Mouse (Mus musculus): ENCODE results near the gene Sla2. TPM values are rescaled to one million over a fixed set of nuclear protein-coding genes. Genes with fewer than 3 reads are reported as not detected.
"Not testable (repeated sequence)": the region's sequence is repeated elsewhere in the genome, so short reads cannot be mapped to it uniquely, and the experiment has no call there.

Sla2 gene
- polyA plus RNA-seq, 1 experiment, result not detected

GRCm38 (mm10) chr2:156840301-156841027 is 46.5 kb downstream of the Sla2 start:
- peak overlapping the region; percentile 45 for H3K4me3 ChIP-seq (ENCODE audit: insufficient read depth, low read depth, low read length)
- H3K27ac ChIP-seq (ENCODE audit: insufficient read depth, low read depth, low read length), result no peak overlapping the region
- TF ChIP-seq CTCF (IDR thresholded peaks at IDR 0.05; ENCODE audit: insufficient read depth, low read depth, low read length), result no peak
- no peak for TF ChIP-seq POLR2A (IDR thresholded peaks at IDR 0.05; ENCODE audit: insufficient read depth, low read depth, low read length)
- H3K4me1 ChIP-seq (ENCODE audit: control insufficient read depth, insufficient read depth, low read length), result peaks cover 35% of the 10 kb centered on the region
- under 1% methylated on average over 75 of the region's 79 CpGs for WGBS

GRCm38 (mm10) chr2:156839319-156840191 is 47.4 kb downstream of the Sla2 start, which contains the start of gene Tgif2:
Gene Tgif2 (plus strand): TSS chr2:156840007.
- Histone ChIP-seq H3K27ac (ENCODE audit: insufficient read depth, low read depth, low read length) (no peak within 1 kb of the TSS), H3K4me1 (ENCODE audit: control insufficient read depth, insufficient read depth, low read length) (peaks cover 32% of the 10 kb centered on the region), H3K4me3 (ENCODE audit: insufficient read depth, low read depth, low read length) (peak within 1 kb of the TSS; percentile 45)
- TF ChIP-seq CTCF (IDR thresholded peaks at IDR 0.05; ENCODE audit: insufficient read depth, low read depth, low read length) (no peak), POLR2A (IDR thresholded peaks at IDR 0.05; ENCODE audit: insufficient read depth, low read depth, low read length) (no peak)
- WGBS, result 19% methylated on average over 61 of the region's 61 CpGs

GRCm38 (mm10) chr2:156838839-156839238 is 48.2 kb downstream of the Sla2 start:
- no peak for TF ChIP-seq CTCF (IDR thresholded peaks at IDR 0.05; ENCODE audit: insufficient read depth, low read depth, low read length)
- no peak for TF ChIP-seq POLR2A (IDR thresholded peaks at IDR 0.05; ENCODE audit: insufficient read depth, low read depth, low read length)
- 86% methylated on average over 6 of the region's 6 CpGs for WGBS
- Histone ChIP-seq H3K4me1 (ENCODE audit: control insufficient read depth, insufficient read depth, low read length) (peaks cover 32% of the 10 kb centered on the region), H3K27ac (ENCODE audit: insufficient read depth, low read depth, low read length) (no peak overlapping the region), H3K4me3 (ENCODE audit: insufficient read depth, low read depth, low read length) (no peak overlapping the region)

- TF ChIP-seq CTCF (IDR thresholded peaks at IDR 0.05; ENCODE audit: insufficient read depth, low read depth, low read length) (no peak), POLR2A (IDR thresholded peaks at IDR 0.05; ENCODE audit: insufficient read depth, low read depth, low read length) (no peak)
- Histone ChIP-seq H3K4me1 (ENCODE audit: control insufficient read depth, insufficient read depth, low read length) (no peaks in the 10 kb centered on the region), H3K27ac (ENCODE audit: insufficient read depth, low read depth, low read length) (no peak overlapping the region), H3K4me3 (ENCODE audit: insufficient read depth, low read depth, low read length) (no peak overlapping the region)
- 99% methylated on average over 11 of the region's 11 CpGs for WGBS
Observed at GRCm38 (mm10) chr2:156834336-156834735, 52.7 kb downstream of the Sla2 start.

- WGBS, result 88% methylated on average over 6 of the region's 6 CpGs
- H3K27ac ChIP-seq (ENCODE audit: insufficient read depth, low read depth, low read length); H3K4me3 ChIP-seq (ENCODE audit: insufficient read depth, low read depth, low read length); H3K4me1 ChIP-seq (ENCODE audit: control insufficient read depth, insufficient read depth, low read length): not testable (repeated sequence)
Observed at GRCm38 (mm10) chr2:156825128-156825527, 61.9 kb downstream of the Sla2 start.

Other genes with a start within 250 kb of the Sla2 start
- gene Myl9, start 111.8 kb downstream of the Sla2 start, polyA plus RNA-seq (2012; ENCODE audit: insufficient read depth, insufficient read length, low replicate concordance, missing spikeins), result not detected in 2 replicates
- gene Tgif2, start 47.2 kb downstream of the Sla2 start, polyA plus RNA-seq (2012; ENCODE audit: insufficient read depth, insufficient read length, low replicate concordance, missing spikeins), result not detected in 2 replicates
- gene 4930518I15Rik, start 29.2 kb downstream of the Sla2 start, polyA plus RNA-seq (2012; ENCODE audit: insufficient read depth, insufficient read length, low replicate concordance, missing spikeins), result not detected in 2 replicates
- gene Rab5if, start 24.1 kb downstream of the Sla2 start, polyA plus RNA-seq (2012; ENCODE audit: insufficient read depth, insufficient read length, low replicate concordance, missing spikeins), result not detected in 2 replicates
- 187 and 436 TPM in 2 replicates for gene Ndrg3, start 104.9 kb upstream of the Sla2 start, polyA plus RNA-seq (2012; ENCODE audit: insufficient read depth, insufficient read length, low replicate concordance, missing spikeins)
- not detected in 2 replicates for gene Dsn1, start 120.0 kb upstream of the Sla2 start, polyA plus RNA-seq (2012; ENCODE audit: insufficient read depth, insufficient read length, low replicate concordance, missing spikeins)
- gene Soga1, start 192.1 kb upstream of the Sla2 start, polyA plus RNA-seq (2012; ENCODE audit: insufficient read depth, insufficient read length, low replicate concordance, missing spikeins), result not detected in 2 replicates
- not detected in 2 replicates for gene Tldc2, start 199.9 kb upstream of the Sla2 start, polyA plus RNA-seq (2012; ENCODE audit: insufficient read depth, insufficient read length, low replicate concordance, missing spikeins)
- gene Samhd1, start 248.1 kb upstream of the Sla2 start, polyA plus RNA-seq (2012; ENCODE audit: insufficient read depth, insufficient read length, low replicate concordance, missing spikeins), result not detected in 2 replicates